Mouse (Mus musculus) layer of hippocampus, postnatal 10 days (tissue): ENCODE results near the gene Rasef. TPM values are rescaled to one million over a fixed set of nuclear protein-coding genes. Genes with fewer than 3 reads are reported as not detected.

ENCODE experiments used
- total RNA-seq, 2 experiments: library from RNA; stranded (reverse); gene quantifications; 2 replicates each; pipeline ENCODE4 v1.2.3; 2021

The Rasef gene
- total RNA-seq, 2 experiments from 2014 or later: 0.58 to 1.1 TPM

Other genes with a start within 250 kb of the Rasef start
- not detected for gene Gm11238, start 183.1 kb downstream of the Rasef start, total RNA-seq
- not detected for gene Gm11237, start 168.0 kb downstream of the Rasef start, total RNA-seq
- gene Gm11236, start 152.9 kb downstream of the Rasef start, total RNA-seq: not detected
- gene Gm11239, start 122.6 kb downstream of the Rasef start, total RNA-seq: not detected
- gene Gm428, start 107.5 kb downstream of the Rasef start, total RNA-seq: not detected
- gene Gm11758, start 85.3 kb upstream of the Rasef start, total RNA-seq: not detected
- gene Gm11757, start 100.1 kb upstream of the Rasef start, total RNA-seq: not detected
- gene Gm13871, start 115.0 kb upstream of the Rasef start, total RNA-seq: not detected
- not detected for gene Gm11756, start 129.8 kb upstream of the Rasef start, total RNA-seq
- not detected for gene 2310002L09Rik, start 159.9 kb upstream of the Rasef start, total RNA-seq
- 10 to 100 TPM; 16.3 to 17.1 TPM for gene Frmd3, start 222.4 kb upstream of the Rasef start, total RNA-seq